Mouse (Mus musculus) lung, embryonic 16.5 days (tissue): ENCODE measurements around the gene Gm10644. TPM values are rescaled to one million over a fixed set of nuclear protein-coding genes. Genes with fewer than 3 reads are reported as not detected.

Experiments
- ATAC-seq: fragments of 200-750 bp; cut with Nextera tagmentation; 2 replicates; pipeline ENCODE4 v1.8.0; 2017; ENCODE audit warnings: low read depth, mild to moderate bottlenecking, moderate library complexity
- H3K27ac ChIP-seq: fragments of 300-500 bp; sonication (generic); 2 replicates; pipeline ENCODE4 v1.5.1; 2014; ENCODE audit warnings: mild to moderate bottlenecking, control low read depth, low read length
- H3K27me3 ChIP-seq: fragments of 300-500 bp; sonication (generic); 2 replicates; pipeline ENCODE4 v1.6.1; 2014; ENCODE audit warnings: low read depth, low read length, mixed read lengths; ENCODE audit not compliant: control insufficient read depth, insufficient read depth
- H3K36me3 ChIP-seq: fragments of 300-500 bp; sonication (generic); 2 replicates; pipeline ENCODE4 v1.6.1; 2014; ENCODE audit warnings: low read length; ENCODE audit not compliant: control insufficient read depth, insufficient read depth
- H3K4me1 ChIP-seq: fragments of 300-500 bp; sonication (generic); replicated peaks from 2 replicates; pipeline ENCODE4 v1.6.1; 2014; ENCODE audit warnings: low read length, mixed read lengths; ENCODE audit not compliant: control insufficient read depth, insufficient read depth
- H3K4me2 ChIP-seq: fragments of 300-500 bp; sonication (generic); 2 replicates; pipeline ENCODE4 v1.6.1; 2014; ENCODE audit warnings: low read depth, low read length, control low read depth
- H3K4me3 ChIP-seq: fragments of 300-500 bp; sonication (generic); 2 replicates; pipeline ENCODE4 v1.5.1; 2014; ENCODE audit warnings: mild to moderate bottlenecking, low read length, control low read depth
- H3K9ac ChIP-seq: fragments of 300-500 bp; sonication (generic); 2 replicates; pipeline ENCODE4 v1.6.1; 2014; ENCODE audit warnings: low read length, control low read depth
- H3K9me3 ChIP-seq: fragments of 300-500 bp; sonication (generic); 2 replicates; pipeline ENCODE4 v1.6.1; 2016; ENCODE audit warnings: low read length; ENCODE audit not compliant: control insufficient read depth
- WGBS: fragments of 180-500 bp; shearing (Covaris S2); extraction: QIAGEN DNeasy Blood & Tissue Kit; methylation state at CpG from one replicate; pipeline ENCODE4 v1.1.7; 2014; 5-methylcytosine and 5-hydroxymethylcytosine counted together
- polyA plus RNA-seq: library from polyadenylated mRNA; unstranded; fragments of >200 nt; fragmentation: Nextera tagmentation; extraction: Ambion mirVana; gene quantifications from 2 replicates; pipeline ENCODE4 v1.2.1, GENCODE M21; 2015

The Gm10644 gene
- polyA plus RNA-seq, result 0.69 and 1.1 TPM in 2 replicates

GRCm38 (mm10) chr8:83955106-83955957, at the start of gene Gm10644, which contains the start of gene Asf1b:
Gm10644 (minus strand) TSS chr8:83955205.
Asf1b (plus strand) TSS chr8:83955507.
- peak within 1 kb of the TSS; percentile 90 for H3K4me2 ChIP-seq
- H3K9me3 ChIP-seq, result no peaks in the 10 kb centered on the region
- H3K36me3 ChIP-seq, result no peaks in the 10 kb centered on the region
- H3K4me3 ChIP-seq, result peak within 1 kb of the TSS; percentile 73
- under 1% methylated on average over 75 of the region's 75 CpGs for WGBS
- peaks cover 15% of the 10 kb centered on the region for H3K4me1 ChIP-seq
- no peaks in the 10 kb centered on the region; the same call in 1 of the 2 replicates for H3K27me3 ChIP-seq
- ATAC-seq, result peak; percentile 99
- H3K9ac ChIP-seq, result peak within 1 kb of the TSS; percentile 72
- peak within 1 kb of the TSS; percentile 63 for H3K27ac ChIP-seq

- Histone ChIP-seq H3K27ac (peak overlapping the region; percentile 70), H3K9me3 (no peaks in the 10 kb centered on the region), H3K9ac (peak overlapping the region; percentile 74), H3K27me3 (no peaks in the 10 kb centered on the region), H3K4me1 (peaks cover 16% of the 10 kb centered on the region), H3K4me3 (peak overlapping the region; percentile 69), H3K4me2 (peak overlapping the region; percentile 94), H3K36me3 (peaks cover 8% of the 10 kb centered on the region)
- under 1% methylated on average over 30 of the region's 30 CpGs for WGBS
- peak; percentile 88 for ATAC-seq
Observed at GRCm38 (mm10) chr8:84004533-84005201, 49.7 kb upstream of the Gm10644 start.

GRCm38 (mm10) chr8:84003612-84004246, 48.7 kb upstream of the Gm10644 start:
- Histone ChIP-seq H3K36me3 (peaks cover 13% of the 10 kb centered on the region), H3K27ac (no peak overlapping the region; the same call in 1 of the 2 replicates), H3K4me3 (peak overlapping the region; percentile 69), H3K9ac (peak overlapping the region; percentile 74), H3K9me3 (no peaks in the 10 kb centered on the region), H3K4me1 (peaks cover 25% of the 10 kb centered on the region), H3K27me3 (no peaks in the 10 kb centered on the region), H3K4me2 (peak overlapping the region; percentile 94)
- ATAC-seq, result no peak
- WGBS, result 67% methylated on average over 6 of the region's 6 CpGs

GRCm38 (mm10) chr8:84002957-84003611, 48.1 kb upstream of the Gm10644 start:
- Histone ChIP-seq H3K4me3 (no peak overlapping the region), H3K27me3 (no peaks in the 10 kb centered on the region), H3K4me2 (no peak overlapping the region), H3K4me1 (peaks cover 26% of the 10 kb centered on the region), H3K9me3 (no peaks in the 10 kb centered on the region), H3K27ac (no peak overlapping the region), H3K36me3 (peaks cover 13% of the 10 kb centered on the region), H3K9ac (no peak overlapping the region)
- ATAC-seq, result no peak
- WGBS, result 67% methylated on average over 12 of the region's 12 CpGs

GRCm38 (mm10) chr8:84001281-84002000, 46.4 kb upstream of the Gm10644 start, which contains the start of gene 1700067K01Rik:
1700067K01Rik (plus strand) TSS chr8:84001502.
- no peaks in the 10 kb centered on the region for H3K9me3 ChIP-seq
- H3K27ac ChIP-seq, result no peak within 1 kb of the TSS
- WGBS, result 39% methylated on average over 61 of the region's 61 CpGs
- H3K4me3 ChIP-seq, result 0 out of 2 replicates have a peak within 1 kb of the TSS, but pooled peaks have one; percentile 2
- H3K27me3 ChIP-seq, result no peaks in the 10 kb centered on the region
- H3K4me1 ChIP-seq, result peaks cover 27% of the 10 kb centered on the region
- H3K36me3 ChIP-seq, result peaks cover 13% of the 10 kb centered on the region
- peak within 1 kb of the TSS; percentile 33 for H3K9ac ChIP-seq
- ATAC-seq, result no peak
- H3K4me2 ChIP-seq, result peak within 1 kb of the TSS; percentile 35

GRCm38 (mm10) chr8:83999825-84000224, 44.8 kb upstream of the Gm10644 start:
- peaks cover 34% of the 10 kb centered on the region for H3K4me1 ChIP-seq
- H3K4me3 ChIP-seq, result 0 out of 2 replicates have a peak overlapping the region, but pooled peaks have one; percentile 3
- no peaks in the 10 kb centered on the region for H3K9me3 ChIP-seq
- WGBS, result 86% methylated on average over 2 of the region's 2 CpGs
- no peak for ATAC-seq
- no peak overlapping the region for H3K27ac ChIP-seq
- no peaks in the 10 kb centered on the region for H3K27me3 ChIP-seq
- peaks cover 13% of the 10 kb centered on the region for H3K36me3 ChIP-seq
- no peak overlapping the region; the same call in 1 of the 2 replicates for H3K9ac ChIP-seq
- H3K4me2 ChIP-seq, result no peak overlapping the region

GRCm38 (mm10) chr8:83999057-83999705, 44.2 kb upstream of the Gm10644 start:
- peak overlapping the region; percentile 80 for H3K9ac ChIP-seq
- H3K36me3 ChIP-seq, result peaks cover 13% of the 10 kb centered on the region
- no peaks in the 10 kb centered on the region for H3K27me3 ChIP-seq
- H3K4me3 ChIP-seq, result peak overlapping the region; percentile 80
- WGBS, result 49% methylated on average over 16 of the region's 16 CpGs
- peaks cover 31% of the 10 kb centered on the region for H3K4me1 ChIP-seq
- no peak overlapping the region; the same call in 1 of the 2 replicates for H3K27ac ChIP-seq
- H3K9me3 ChIP-seq, result no peaks in the 10 kb centered on the region
- peak overlapping the region; percentile 92 for H3K4me2 ChIP-seq
- no peak for ATAC-seq
